Mouse (Mus musculus): Measurements from ENCODE around the gene Map3k7cl.

The Map3k7cl gene

DNA sequence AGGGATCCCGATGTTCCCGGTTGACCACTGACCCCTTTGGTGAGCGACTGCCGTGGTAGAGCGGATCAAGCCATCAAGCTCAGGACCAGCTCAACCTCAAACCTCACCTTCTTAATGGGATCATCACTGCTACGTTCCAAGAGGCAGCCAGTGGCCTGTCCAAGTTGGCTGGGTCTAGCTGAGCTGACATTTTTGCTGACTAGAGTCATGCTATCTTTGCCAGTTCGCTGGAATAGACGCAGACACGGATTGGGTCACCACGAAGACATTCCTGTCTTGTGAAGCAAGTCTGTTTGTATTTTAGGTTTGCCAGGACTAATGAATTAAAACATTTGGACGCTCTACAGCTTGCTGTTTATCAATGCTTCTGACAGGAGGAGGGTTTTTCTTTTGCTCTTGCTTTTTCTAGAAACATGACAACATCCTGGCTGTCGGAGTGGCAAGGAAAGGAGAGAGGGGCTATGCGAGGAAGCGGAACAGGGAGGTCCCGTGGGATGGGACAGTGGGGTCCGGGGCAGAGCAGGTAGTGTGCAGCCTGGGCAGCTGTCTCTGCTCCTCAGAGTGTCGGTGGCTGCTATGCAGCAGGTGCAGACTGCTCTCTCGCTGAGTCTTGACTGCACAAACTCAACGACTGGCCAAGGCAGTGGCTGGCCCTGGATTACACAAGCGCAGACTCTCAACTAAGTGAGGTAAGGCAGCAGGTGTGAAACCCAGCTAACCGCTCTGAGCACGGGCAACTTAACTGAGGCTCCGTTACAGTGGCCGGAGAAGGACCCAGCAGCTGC, at the start of gene Map3k7cl:
Gene Map3k7cl (plus strand): TSS at position 424 of the 785 bp plus-strand sequence.
- no peak for DNase-seq (ENCODE audit: low spot score)

GRCm38 (mm10) chr16:87511706-87512105, 41.4 kb upstream of the Map3k7cl start:
- DNase-seq (ENCODE audit: low spot score): no peak

- DNase-seq (ENCODE audit: low spot score): no peak
Measured at GRCm38 (mm10) chr16:87512331-87512730, 40.8 kb upstream of the Map3k7cl start.

DNA sequence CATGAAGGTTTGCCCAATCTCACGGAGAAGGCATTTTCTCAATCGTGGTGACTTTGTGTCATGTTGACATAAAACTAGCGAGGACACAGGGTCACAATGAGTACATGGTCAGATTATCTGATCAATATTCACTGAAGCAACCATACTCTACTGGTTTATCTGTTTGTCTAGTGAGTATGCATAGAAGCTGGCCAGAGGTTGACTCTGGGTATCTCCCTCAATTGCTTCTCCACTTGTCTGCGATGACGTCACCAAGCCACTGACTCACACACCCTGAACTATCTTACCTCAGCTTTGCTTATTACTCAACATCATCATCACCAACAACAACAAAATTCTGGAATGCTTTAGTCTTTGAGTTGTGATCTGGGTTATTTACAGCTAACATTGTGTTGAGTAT, 28.9 kb upstream of the Map3k7cl start:
- DNase-seq (ENCODE audit: low spot score): no peak

- no peak for DNase-seq (ENCODE audit: low spot score)
Measured at GRCm38 (mm10) chr16:87527553-87528249, 25.4 kb upstream of the Map3k7cl start.

- DNase-seq (ENCODE audit: low spot score): no peak
Measured at GRCm38 (mm10) chr16:87528755-87529154, 24.4 kb upstream of the Map3k7cl start.

DNA sequence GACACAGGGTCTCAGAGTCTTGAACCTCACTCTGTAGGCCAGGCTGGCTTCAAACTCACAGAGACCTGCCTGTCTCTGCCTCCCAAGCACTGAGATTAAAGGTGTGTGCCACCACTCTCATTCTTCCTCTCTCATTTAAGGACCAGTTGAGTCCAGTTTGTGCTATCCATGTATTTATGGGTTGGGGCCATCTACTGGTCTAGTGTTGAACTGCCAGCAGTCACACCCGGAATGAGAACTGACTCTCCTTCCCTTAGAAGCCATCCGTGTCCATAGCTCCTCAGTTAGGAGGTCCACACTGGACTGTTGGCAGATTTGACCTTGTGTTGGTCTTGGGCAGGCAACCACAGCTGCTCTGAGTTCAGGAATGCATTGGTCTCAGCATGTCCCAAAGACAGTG, 4.8 kb upstream of the Map3k7cl start:
- no peak for DNase-seq (ENCODE audit: low spot score)

DNA sequence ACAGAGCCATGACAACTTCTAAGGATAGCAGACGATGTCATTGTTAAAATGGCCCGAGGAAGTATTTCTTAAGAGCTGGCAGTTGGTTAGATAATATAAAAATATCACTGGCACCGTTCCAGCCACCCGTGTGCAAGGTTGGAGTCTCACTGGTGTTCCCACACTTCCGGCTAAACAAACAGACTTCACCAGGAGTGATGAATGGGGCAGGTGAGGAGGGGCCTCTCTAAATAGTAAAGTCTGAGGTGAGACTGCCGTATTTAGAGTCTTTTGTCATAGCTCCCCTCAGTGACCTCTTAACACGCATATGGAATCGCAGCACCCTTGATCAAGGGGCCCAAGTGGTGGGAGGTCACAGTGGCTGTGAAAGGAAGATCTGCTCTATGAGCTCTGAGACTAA, 3.2 kb downstream of the Map3k7cl start:
- no peak for DNase-seq (ENCODE audit: low spot score)

- DNase-seq (ENCODE audit: low spot score): no peak
Measured at GRCm38 (mm10) chr16:87561501-87561900, 8.4 kb downstream of the Map3k7cl start.

DNA sequence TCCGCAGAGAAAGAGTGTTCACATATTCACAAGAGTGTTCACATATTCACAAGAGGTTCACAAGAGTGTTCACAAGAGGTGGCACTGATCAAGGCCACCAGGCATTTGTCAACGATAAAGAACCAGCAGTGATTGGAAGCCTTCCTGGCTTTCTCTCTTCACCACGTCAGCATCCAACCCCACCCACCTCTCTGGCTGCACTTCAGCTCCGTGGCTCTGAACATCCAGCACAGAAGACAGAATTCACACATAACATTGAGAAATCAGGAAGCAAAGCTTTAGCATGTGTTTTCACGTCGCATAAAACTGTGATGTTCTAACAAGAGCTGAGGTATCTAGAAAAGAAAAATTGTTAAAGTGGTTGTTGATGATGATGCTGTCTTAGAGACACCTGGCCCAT, 10.4 kb downstream of the Map3k7cl start:
- DNase-seq (ENCODE audit: low spot score): no peak

DNA sequence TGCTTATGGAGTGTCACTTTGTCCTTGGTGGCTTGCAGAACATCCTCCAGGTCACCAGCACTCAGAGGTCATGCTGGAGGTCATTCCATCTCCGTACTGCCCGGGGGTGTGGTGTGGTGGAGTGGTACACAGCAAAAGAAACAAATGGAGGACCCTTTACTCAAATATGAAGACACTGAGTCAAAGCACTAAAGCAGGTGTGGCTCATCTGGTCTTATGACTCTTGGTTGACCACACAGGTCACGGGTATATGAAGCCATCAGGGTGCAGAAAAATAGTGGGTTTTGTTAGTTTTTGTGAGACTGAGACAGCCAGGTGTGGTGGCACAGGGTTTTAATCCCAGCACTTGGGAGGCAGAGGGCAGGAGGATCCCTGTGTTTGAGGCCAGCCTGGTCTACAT, 11.4 kb downstream of the Map3k7cl start:
- no peak for DNase-seq (ENCODE audit: low spot score)

DNA sequence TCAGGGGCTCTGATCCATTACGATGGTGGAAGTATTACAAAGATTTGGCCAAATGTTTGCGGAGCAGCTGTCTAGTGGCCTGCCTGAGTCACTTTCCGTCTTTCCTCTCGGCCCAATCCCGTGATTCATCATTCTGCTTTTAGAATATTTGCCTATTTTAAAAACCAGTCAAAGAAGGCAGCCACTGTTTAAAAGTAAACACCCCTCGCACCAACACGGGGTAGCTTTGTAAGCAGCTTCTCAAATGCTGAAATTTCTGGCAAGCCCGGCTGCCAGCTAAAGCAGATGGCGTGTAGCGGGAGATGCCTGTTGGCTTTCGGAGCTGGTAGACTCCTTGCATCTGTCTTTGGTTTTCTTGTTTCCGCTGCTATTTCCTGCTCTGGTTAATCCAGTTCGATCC, 14.4 kb downstream of the Map3k7cl start:
- DNase-seq (ENCODE audit: low spot score): no peak

- DNase-seq (ENCODE audit: low spot score): no peak
Measured at GRCm38 (mm10) chr16:87568241-87568640, 15.1 kb downstream of the Map3k7cl start.

DNA sequence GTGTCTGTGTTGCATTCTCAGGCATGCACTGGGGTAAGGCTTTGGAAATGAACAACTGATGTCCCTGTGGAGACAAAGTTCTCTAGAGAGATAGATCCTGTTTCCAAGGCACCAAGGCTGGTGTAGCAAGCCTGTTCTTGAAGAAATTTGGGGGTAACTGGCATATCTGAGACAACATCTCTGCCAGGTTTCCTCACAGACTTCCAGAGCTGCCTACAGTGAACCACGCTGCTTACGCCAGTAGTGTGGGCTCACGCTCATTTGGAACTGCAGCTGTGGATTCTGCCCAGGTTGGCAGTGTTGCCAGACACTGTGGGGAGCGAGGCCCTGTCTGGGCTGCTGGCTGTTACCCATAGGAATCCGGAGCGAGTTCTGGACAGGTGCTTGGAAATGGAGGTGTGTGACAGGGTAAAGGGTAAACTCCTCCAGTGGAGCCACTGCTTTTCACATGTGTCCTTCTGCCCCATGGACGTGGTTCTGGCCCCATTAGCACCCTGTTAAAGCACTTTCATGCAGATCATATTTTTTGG, 16.5 kb downstream of the Map3k7cl start:
- DNase-seq (ENCODE audit: low spot score): no peak

DNA sequence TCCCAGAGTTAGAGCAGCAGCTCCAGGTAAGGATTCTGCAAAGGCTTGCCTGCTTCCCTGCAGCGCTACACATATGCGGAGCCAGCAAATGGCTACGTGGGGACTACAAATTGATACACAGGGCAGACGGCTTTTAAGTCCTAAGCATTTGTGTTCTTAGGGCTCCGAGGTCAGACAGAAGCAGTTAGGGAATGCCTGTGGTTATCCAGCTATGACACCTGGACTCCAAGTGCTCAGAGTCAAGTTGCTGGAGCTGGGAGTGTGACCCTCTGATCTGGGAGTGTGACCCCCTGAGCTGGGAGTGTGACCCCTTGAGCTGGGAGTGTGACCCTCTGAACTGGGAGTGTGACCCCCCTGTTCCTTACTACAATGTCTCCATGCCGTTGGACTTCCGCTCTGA, 17.2 kb downstream of the Map3k7cl start:
- DNase-seq (ENCODE audit: low spot score): no peak

DNA sequence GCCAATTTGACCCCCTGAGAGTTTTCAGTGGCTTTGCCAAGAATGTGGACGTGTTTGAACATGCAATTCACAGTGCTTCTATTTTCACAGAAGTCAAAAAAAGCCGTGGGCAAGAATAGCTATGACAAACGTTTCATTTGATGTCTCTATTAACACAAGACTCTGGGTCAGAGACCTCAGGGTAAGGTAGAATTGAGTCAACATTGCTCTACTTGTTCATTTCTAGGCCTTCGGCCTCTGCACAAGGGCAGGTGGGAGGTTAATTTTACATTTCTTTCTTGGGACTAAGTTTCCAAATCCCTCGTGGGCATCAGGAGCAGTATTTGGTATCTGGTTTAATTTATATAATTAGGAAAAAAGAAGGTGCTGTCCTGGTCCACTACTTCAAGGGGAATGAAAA, 20.3 kb downstream of the Map3k7cl start:
- no peak for DNase-seq (ENCODE audit: low spot score)

DNA sequence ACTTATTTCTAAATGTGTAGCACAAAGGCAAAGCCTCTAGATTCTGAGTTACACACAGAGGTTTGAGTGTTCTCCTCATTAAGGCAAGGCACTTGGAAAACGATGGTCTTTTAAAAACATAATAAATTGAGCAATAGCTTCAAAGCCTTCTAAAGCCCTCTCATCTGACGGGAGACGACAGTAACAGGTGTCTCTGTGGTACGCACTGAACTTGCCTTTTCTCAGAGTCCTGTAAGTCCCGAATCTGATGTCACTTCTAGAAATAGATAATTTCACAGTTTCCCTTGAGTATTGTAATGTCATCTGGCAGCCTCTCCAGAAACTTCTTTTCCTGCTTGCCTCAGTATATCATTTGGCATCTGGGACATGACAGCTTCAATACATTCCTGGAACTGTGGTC, 21.0 kb downstream of the Map3k7cl start:
- no peak for DNase-seq (ENCODE audit: low spot score)

DNA sequence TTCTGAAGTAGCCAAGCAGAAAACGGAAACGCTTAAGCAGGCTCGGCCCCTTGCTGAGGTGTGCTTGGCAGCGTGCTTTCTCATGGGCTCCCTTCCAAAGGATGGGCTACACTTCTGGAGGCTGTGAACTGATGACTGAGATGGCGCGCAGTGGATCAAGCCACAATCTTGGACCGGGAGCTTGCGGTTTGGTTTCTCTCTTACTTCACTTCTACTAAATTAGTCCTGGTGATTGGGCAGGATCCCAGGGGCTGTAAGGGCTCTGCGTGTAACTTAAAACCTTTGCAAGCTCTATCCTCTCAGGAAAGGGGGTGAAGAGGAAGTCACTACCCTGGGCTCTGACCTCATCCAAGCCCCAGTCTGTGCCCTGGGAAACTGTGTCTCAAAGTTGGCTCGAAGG, 22.5 kb downstream of the Map3k7cl start:
- DNase-seq (ENCODE audit: low spot score): no peak

DNA sequence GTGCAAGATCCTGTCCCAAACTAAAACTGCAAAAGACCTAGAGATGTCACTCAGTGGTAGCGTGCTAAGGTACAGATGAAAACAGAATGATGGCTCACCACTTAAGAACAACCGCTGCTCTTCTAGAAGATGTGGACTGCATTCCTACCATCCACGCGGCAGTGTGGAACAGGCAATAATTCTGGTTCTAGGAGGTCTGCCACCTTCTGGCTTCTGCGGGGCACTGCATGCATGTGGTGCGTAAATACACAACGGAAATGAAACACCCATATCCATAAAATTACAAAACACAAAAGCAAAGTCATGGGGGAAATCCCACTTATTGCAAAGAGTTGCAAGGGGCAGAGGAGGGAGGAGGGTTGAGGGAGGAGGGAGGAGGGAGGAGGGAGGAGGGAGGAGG, 25.8 kb downstream of the Map3k7cl start:
- no peak for DNase-seq (ENCODE audit: low spot score)

GRCm38 (mm10) chr16:87579462-87579861, 26.3 kb downstream of the Map3k7cl start:
- no peak for DNase-seq (ENCODE audit: low spot score)

- DNase-seq (ENCODE audit: low spot score): no peak
Measured at GRCm38 (mm10) chr16:87582776-87583175, 29.6 kb downstream of the Map3k7cl start.

DNA sequence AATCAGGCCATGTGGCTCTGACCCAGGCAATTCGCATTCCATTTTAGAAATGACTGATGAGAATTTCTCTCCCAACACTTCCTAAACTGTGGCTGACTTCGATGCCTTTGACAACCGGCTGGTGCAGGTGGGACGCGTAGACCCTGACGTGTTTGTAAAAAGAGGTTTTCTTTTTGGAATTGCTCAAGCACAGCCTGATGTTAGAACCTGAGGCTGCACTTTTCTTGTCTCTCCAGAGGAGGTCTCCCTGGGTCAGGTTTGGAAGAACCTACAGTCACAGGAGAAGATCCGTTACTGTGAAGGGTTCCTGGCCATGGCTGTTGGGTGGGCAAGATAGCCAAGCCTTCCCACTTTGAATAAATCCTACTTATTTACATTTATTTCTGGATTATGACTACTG, 31.5 kb downstream of the Map3k7cl start:
- DNase-seq (ENCODE audit: low spot score): no peak

GRCm38 (mm10) chr16:87585548-87586262, 32.6 kb downstream of the Map3k7cl start:
- no peak for DNase-seq (ENCODE audit: low spot score)

Measured in spleen, adult 12 weeks (tissue).